Mouse (Mus musculus): ENCODE results near the gene Mt1. TPM values are rescaled to one million over a fixed set of nuclear protein-coding genes. Genes with fewer than 3 reads are reported as not detected.

The Mt1 gene
- polyA plus RNA-seq, 1 experiment from 2014 or later: 2,068 TPM

- Histone ChIP-seq H3K4me2 (replicated peaks; ENCODE audit: low read depth) (peak overlapping the region; percentile 18), H3K4me1 (replicated peaks; ENCODE audit: control insufficient read depth, insufficient read depth, low read length) (0 out of 2 replicates have a peak, but pooled peaks cover 5% of the 10 kb centered on the region), H3K27ac (ENCODE audit: low read depth, low read length) (peak overlapping the region; percentile 82), H3K9ac (ENCODE audit: low read depth, low read length) (no peak overlapping the region), H3K4me3 (ENCODE audit: low read depth, low read length) (no peak overlapping the region), H3K9me3 (ENCODE audit: control insufficient read depth) (no peaks in the 10 kb centered on the region), H3K27me3 (replicated peaks; ENCODE audit: control insufficient read depth, insufficient read depth, low read length) (no peaks in the 10 kb centered on the region), H3K36me3 (ENCODE audit: control insufficient read depth, insufficient read depth) (no peaks in the 10 kb centered on the region)
- peak; percentile 92 for TF ChIP-seq CTCF (IDR thresholded peaks at IDR 0.05; ENCODE audit: low read depth)
- ATAC-seq: peak; percentile 90
- 2% methylated on average over 17 of the region's 17 CpGs for WGBS
These were observed 7.7 kb downstream of the Mt1 start for GRCm38 (mm10) chr8:94186542-94186941.

DNA sequence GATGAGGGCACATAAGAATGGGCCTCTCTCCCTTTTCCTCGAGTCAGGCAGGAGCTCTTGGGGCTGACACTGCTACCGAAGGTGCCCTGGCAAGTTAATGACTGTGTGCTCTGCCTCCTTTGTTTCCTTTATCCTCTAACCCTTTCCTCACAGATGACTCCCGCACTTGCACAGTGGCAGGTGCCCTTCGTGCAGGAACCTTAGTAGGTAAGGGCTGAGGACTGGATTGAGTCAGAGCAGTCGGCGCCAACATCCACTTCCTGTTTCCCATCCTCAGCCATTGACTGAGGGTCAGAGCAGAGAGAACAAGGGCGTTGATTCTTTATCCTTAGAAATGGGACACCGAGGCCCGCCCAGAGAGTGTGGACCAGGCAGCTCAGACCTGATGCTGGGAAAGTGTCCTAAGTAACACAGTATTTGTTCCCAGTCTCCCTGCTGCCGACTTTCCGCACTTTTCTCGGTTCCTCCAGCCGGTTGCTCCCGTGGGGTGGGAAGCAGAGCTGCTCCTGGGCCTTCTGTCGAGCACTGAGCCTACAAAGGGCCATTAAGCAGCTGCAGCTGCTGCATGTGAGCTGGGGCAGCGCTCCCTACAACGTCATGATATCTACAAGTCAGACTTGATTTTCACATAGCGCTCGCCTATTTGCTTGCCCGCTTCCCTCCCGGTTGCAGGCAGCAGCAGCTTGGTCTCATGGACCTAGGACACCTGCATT, 8.6 kb downstream of the Mt1 start:
- Histone ChIP-seq H3K9ac (ENCODE audit: low read depth, low read length) (no peak overlapping the region), H3K4me3 (ENCODE audit: low read depth, low read length) (no peak overlapping the region), H3K36me3 (ENCODE audit: control insufficient read depth, insufficient read depth) (no peaks in the 10 kb centered on the region), H3K4me1 (replicated peaks; ENCODE audit: control insufficient read depth, insufficient read depth, low read length) (0 out of 2 replicates have a peak, but pooled peaks cover 5% of the 10 kb centered on the region), H3K4me2 (replicated peaks; ENCODE audit: low read depth) (peak overlapping the region; percentile 14; the same call in 1 of the 2 replicates), H3K27me3 (replicated peaks; ENCODE audit: control insufficient read depth, insufficient read depth, low read length) (no peaks in the 10 kb centered on the region), H3K27ac (ENCODE audit: low read depth, low read length) (peak overlapping the region; percentile 47; the same call in 1 of the 2 replicates), H3K9me3 (ENCODE audit: control insufficient read depth) (no peaks in the 10 kb centered on the region)
- no peak for TF ChIP-seq CTCF (IDR thresholded peaks at IDR 0.05; ENCODE audit: low read depth)
- ATAC-seq: no peak
- 46% methylated on average over 21 of the region's 21 CpGs for WGBS

DNA sequence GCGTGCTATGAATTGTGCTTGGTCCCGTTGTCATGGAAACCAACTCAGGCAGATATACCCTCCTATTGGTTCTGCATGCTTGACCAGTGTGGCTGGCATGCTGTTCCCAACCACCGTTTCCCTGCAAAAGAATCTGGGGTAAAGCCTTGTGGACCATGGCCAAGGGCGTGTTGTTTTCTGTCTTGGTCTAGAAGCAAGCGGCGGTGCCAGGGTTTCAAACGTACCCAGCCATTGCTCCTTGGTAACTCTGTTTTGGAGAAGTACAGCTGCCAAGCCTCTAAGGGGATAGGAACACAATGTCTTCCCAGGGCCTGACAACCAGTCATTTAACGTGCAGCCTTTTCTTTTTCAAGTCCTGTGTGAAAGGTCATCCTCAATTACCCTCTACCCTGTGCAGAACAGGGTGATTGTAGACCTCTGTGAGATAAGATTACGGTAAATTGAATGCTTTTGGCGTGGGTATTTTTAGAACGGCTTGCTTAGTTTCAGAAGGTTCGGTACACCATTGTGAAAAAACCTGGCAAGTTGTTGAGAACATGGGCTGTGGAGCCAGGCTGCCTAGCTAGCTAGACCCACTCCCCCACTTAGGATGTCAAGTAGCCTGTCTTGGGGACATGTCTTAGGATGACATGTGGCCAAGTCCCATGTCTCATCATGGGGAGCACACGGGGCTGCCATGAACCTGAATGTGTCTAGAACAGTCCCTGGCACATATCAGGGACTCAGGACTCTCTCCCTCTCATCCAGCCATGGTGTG, 10.6 kb downstream of the Mt1 start:
- Histone ChIP-seq H3K9me3 (ENCODE audit: control insufficient read depth) (no peaks in the 10 kb centered on the region), H3K4me3 (ENCODE audit: low read depth, low read length) (no peak overlapping the region), H3K36me3 (ENCODE audit: control insufficient read depth, insufficient read depth) (no peaks in the 10 kb centered on the region), H3K4me2 (replicated peaks; ENCODE audit: low read depth) (no peak overlapping the region), H3K9ac (ENCODE audit: low read depth, low read length) (no peak overlapping the region), H3K27me3 (replicated peaks; ENCODE audit: control insufficient read depth, insufficient read depth, low read length) (no peaks in the 10 kb centered on the region), H3K27ac (ENCODE audit: low read depth, low read length) (no peak overlapping the region), H3K4me1 (replicated peaks; ENCODE audit: control insufficient read depth, insufficient read depth, low read length) (0 out of 2 replicates have a peak, but pooled peaks cover 5% of the 10 kb centered on the region)
- TF ChIP-seq CTCF (IDR thresholded peaks at IDR 0.05; ENCODE audit: low read depth): no peak
- ATAC-seq: no peak
- 57% methylated on average over 13 of the region's 13 CpGs for WGBS

GRCm38 (mm10) chr8:94191101-94191691, 12.3 kb downstream of the Mt1 start:
- ATAC-seq: peak; percentile 40
- no peaks in the 10 kb centered on the region for H3K27me3 ChIP-seq (replicated peaks; ENCODE audit: control insufficient read depth, insufficient read depth, low read length)
- H3K4me3 ChIP-seq (ENCODE audit: low read depth, low read length): peak overlapping the region; percentile 26
- no peaks in the 10 kb centered on the region for H3K36me3 ChIP-seq (ENCODE audit: control insufficient read depth, insufficient read depth)
- WGBS: 20% methylated on average over 21 of the region's 21 CpGs
- H3K4me1 ChIP-seq (replicated peaks; ENCODE audit: control insufficient read depth, insufficient read depth, low read length): 0 out of 2 replicates have a peak, but pooled peaks cover 5% of the 10 kb centered on the region
- no peak for TF ChIP-seq CTCF (IDR thresholded peaks at IDR 0.05; ENCODE audit: low read depth)
- H3K9ac ChIP-seq (ENCODE audit: low read depth, low read length): no peak overlapping the region
- H3K4me2 ChIP-seq (replicated peaks; ENCODE audit: low read depth): peak overlapping the region; percentile 62
- H3K9me3 ChIP-seq (ENCODE audit: control insufficient read depth): no peaks in the 10 kb centered on the region
- H3K27ac ChIP-seq (ENCODE audit: low read depth, low read length): peak overlapping the region; percentile 60; the same call in 1 of the 2 replicates

- no peak for TF ChIP-seq CTCF (IDR thresholded peaks at IDR 0.05; ENCODE audit: low read depth)
- Histone ChIP-seq H3K9ac (ENCODE audit: low read depth, low read length) (no peak overlapping the region), H3K27ac (ENCODE audit: low read depth, low read length) (no peak overlapping the region), H3K4me2 (replicated peaks; ENCODE audit: low read depth) (no peak overlapping the region), H3K27me3 (replicated peaks; ENCODE audit: control insufficient read depth, insufficient read depth, low read length) (no peaks in the 10 kb centered on the region), H3K4me3 (ENCODE audit: low read depth, low read length) (no peak overlapping the region), H3K36me3 (ENCODE audit: control insufficient read depth, insufficient read depth) (no peaks in the 10 kb centered on the region), H3K4me1 (replicated peaks; ENCODE audit: control insufficient read depth, insufficient read depth, low read length) (no peaks in the 10 kb centered on the region), H3K9me3 (ENCODE audit: control insufficient read depth) (no peaks in the 10 kb centered on the region)
- no peak for ATAC-seq
- 85% methylated on average over 1 of the region's 1 CpGs for WGBS
These were observed 14.0 kb downstream of the Mt1 start for GRCm38 (mm10) chr8:94192926-94193325.

- no peak for ATAC-seq
- no peak overlapping the region for H3K4me3 ChIP-seq (ENCODE audit: low read depth, low read length)
- H3K4me1 ChIP-seq (replicated peaks; ENCODE audit: control insufficient read depth, insufficient read depth, low read length): no peaks in the 10 kb centered on the region
- no peaks in the 10 kb centered on the region for H3K27me3 ChIP-seq (replicated peaks; ENCODE audit: control insufficient read depth, insufficient read depth, low read length)
- H3K27ac ChIP-seq (ENCODE audit: low read depth, low read length): no peak overlapping the region
- no peak for TF ChIP-seq CTCF (IDR thresholded peaks at IDR 0.05; ENCODE audit: low read depth)
- no peak overlapping the region for H3K9ac ChIP-seq (ENCODE audit: low read depth, low read length)
- H3K36me3 ChIP-seq (ENCODE audit: control insufficient read depth, insufficient read depth): no peaks in the 10 kb centered on the region
- WGBS: 78% methylated on average over 7 of the region's 7 CpGs
- no peaks in the 10 kb centered on the region for H3K9me3 ChIP-seq (ENCODE audit: control insufficient read depth)
- no peak overlapping the region for H3K4me2 ChIP-seq (replicated peaks; ENCODE audit: low read depth)
These were observed 15.8 kb downstream of the Mt1 start for GRCm38 (mm10) chr8:94194591-94195223.
